In the genomic region with DNA sequence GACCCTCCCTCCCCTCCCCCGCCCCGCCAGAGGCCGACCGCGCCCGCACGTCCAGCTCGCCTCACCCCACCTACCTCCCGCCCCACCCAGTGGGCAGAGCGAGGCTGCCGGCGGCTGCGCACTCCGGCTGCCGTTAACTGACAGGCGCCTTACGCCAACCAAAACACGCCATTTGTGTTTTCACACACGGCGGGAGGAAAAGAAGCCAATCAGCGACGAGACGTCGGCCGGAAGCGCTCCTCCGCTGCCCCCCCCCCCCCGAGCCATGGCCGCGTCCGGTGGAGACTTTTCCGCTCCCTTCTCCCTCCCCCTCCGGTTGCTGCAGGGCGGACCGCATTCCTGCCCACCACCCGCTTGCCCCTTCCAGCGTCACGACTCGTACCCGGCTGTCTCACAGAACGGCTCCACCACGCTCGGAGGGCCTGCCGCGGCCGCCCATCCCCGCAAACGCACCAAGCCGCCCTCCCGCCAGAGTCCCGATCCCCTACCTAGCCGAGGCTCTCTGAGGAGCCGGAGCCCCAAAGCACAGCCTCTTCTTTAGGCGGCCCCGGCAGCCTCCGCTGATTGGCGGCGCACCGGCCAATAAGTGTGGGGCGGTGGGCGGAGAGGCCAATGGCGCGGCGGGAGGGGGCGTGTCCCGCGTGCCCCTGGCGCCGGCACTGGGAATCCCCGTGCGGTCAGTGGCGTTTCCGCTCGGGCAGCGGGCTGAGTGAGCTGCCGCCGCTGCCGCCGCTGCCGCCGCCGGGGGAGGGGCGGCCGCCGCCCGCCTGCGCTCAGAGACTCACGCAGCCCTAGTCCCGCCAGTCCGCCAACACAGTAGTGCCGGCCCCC, we compare ENCODE assay signal across 8 mouse cellular contexts. TPM values are rescaled to one million over a fixed set of nuclear protein-coding genes. Genes with fewer than 3 reads are reported as not detected.
A peak's percentile ranks its signal among the peaks of the same experiment; 100 is the strongest.
DNase-seq lines count a peak whose midpoint lies in the region; ATAC-seq and TF ChIP-seq lines count a peak whose summit lies in the region.

A gene (plus strand): TSS at position 680 of the 831 bp plus-strand sequence.

- H3K4me3 ChIP-seq in E14TG2a.4 (replicated peaks; ENCODE audit: low read length), result peak within 1 kb of the TSS; percentile 98
- peak within 1 kb of the TSS; percentile 88 for H3K4me3 ChIP-seq in forebrain, embryonic 12.5 days (replicated peaks)
- peak within 1 kb of the TSS; percentile 78 for H3K4me3 ChIP-seq in heart, postnatal 0 days (ENCODE audit: low read depth, low read length)
- peak within 1 kb of the TSS; percentile 90 for H3K4me3 ChIP-seq in liver, embryonic 16.5 days (ENCODE audit: low read depth, low read length)
- H3K4me3 ChIP-seq in neural tube, embryonic 13.5 days, result peak within 1 kb of the TSS; percentile 97
- peak within 1 kb of the TSS; percentile 93 for H3K4me3 ChIP-seq in testis, adult 2 months (ENCODE audit: control insufficient read depth, low read depth, low read length)

- no peaks in the 10 kb centered on the region for H3K27me3 ChIP-seq in E14TG2a.4 (ENCODE audit: insufficient read depth, low read length)
- no peaks in the 10 kb centered on the region for H3K27me3 ChIP-seq in forebrain, embryonic 12.5 days
- no peaks in the 10 kb centered on the region for H3K27me3 ChIP-seq in heart, postnatal 0 days (ENCODE audit: control insufficient read depth, insufficient read depth, low read length)
- no peaks in the 10 kb centered on the region for H3K27me3 ChIP-seq in liver, embryonic 16.5 days (ENCODE audit: control insufficient read depth, insufficient read depth, low read depth, low read length)
- no peaks in the 10 kb centered on the region for H3K27me3 ChIP-seq in neural tube, embryonic 13.5 days
- H3K27me3 ChIP-seq in testis, adult 2 months (ENCODE audit: control insufficient read depth, insufficient read depth, low read length), result no peaks in the 10 kb centered on the region

- no peak for TF ChIP-seq CTCF in E14TG2a.4 (conservative IDR thresholded peaks at IDR 0.05; ENCODE audit: low read length)
- TF ChIP-seq CTCF in heart, postnatal 0 days (IDR thresholded peaks at IDR 0.05; ENCODE audit: low read depth), result no peak
- no peak for TF ChIP-seq CTCF in testis, adult 2 months (IDR thresholded peaks at IDR 0.05; ENCODE audit: control insufficient read depth, insufficient read depth, insufficient replicate concordance, low read depth, low read length)

- peak; percentile 44 for TF ChIP-seq EP300 in heart, postnatal 0 days (IDR thresholded peaks at IDR 0.05; ENCODE audit: low read depth)

- peaks cover 30% of the 10 kb centered on the region for H3K36me3 ChIP-seq in E14TG2a.4 (ENCODE audit: insufficient read depth, low read length)
- no peaks in the 10 kb centered on the region; the same call in 1 of the 2 replicates for H3K36me3 ChIP-seq in forebrain, embryonic 12.5 days (replicated peaks)
- H3K36me3 ChIP-seq in heart, postnatal 0 days (replicated peaks; ENCODE audit: control insufficient read depth, insufficient read depth, low read length), result no peaks in the 10 kb centered on the region
- no peaks in the 10 kb centered on the region for H3K36me3 ChIP-seq in liver, embryonic 16.5 days (ENCODE audit: control insufficient read depth, insufficient read depth)
- no peaks in the 10 kb centered on the region for H3K36me3 ChIP-seq in neural tube, embryonic 13.5 days
- H3K36me3 ChIP-seq in testis, adult 2 months (ENCODE audit: control insufficient read depth, insufficient read depth, low read length), result no peaks in the 10 kb centered on the region

- H3K4me1 ChIP-seq in E14TG2a.4 (replicated peaks; ENCODE audit: low read depth, low read length), result peaks cover 71% of the 10 kb centered on the region
- peaks cover 40% of the 10 kb centered on the region for H3K4me1 ChIP-seq in forebrain, embryonic 12.5 days
- peaks cover 30% of the 10 kb centered on the region; the same call in 1 of the 2 replicates for H3K4me1 ChIP-seq in heart, postnatal 0 days (ENCODE audit: control insufficient read depth, insufficient read depth)
- H3K4me1 ChIP-seq in liver, embryonic 16.5 days (ENCODE audit: control insufficient read depth, low read depth, low read length), result peaks cover 28% of the 10 kb centered on the region
- peaks cover 53% of the 10 kb centered on the region for H3K4me1 ChIP-seq in neural tube, embryonic 13.5 days (replicated peaks)
- no peaks in the 10 kb centered on the region for H3K4me1 ChIP-seq in testis, adult 2 months (ENCODE audit: control insufficient read depth, insufficient read depth, low read length)

- peak; percentile 94 for DNase-seq in c-Kit-positive CD71-positive TER-119-positive erythroid progenitor cells, embryonic 14.5 days (ENCODE audit: low spot score)
- peak; percentile 95 for DNase-seq in heart, postnatal 0 days (ENCODE audit: low spot score)
- peak; percentile 99 for DNase-seq in kidney, postnatal 4 days

- peak within 1 kb of the TSS; percentile 100 for H3K27ac ChIP-seq in forebrain, embryonic 12.5 days
- peak within 1 kb of the TSS; percentile 100 for H3K27ac ChIP-seq in heart, postnatal 0 days (ENCODE audit: low read depth)
- peak within 1 kb of the TSS; percentile 100 for H3K27ac ChIP-seq in liver, embryonic 16.5 days (ENCODE audit: low read length)
- H3K27ac ChIP-seq in neural tube, embryonic 13.5 days (replicated peaks), result peak within 1 kb of the TSS; percentile 100
- H3K27ac ChIP-seq in testis, adult 2 months (ENCODE audit: control insufficient read depth, insufficient read depth, low read depth, low read length), result peak within 1 kb of the TSS; percentile 98

- TF ChIP-seq POLR2A in testis, adult 2 months (IDR thresholded peaks at IDR 0.05; ENCODE audit: control insufficient read depth, low read depth, low read length), result peak; percentile 93

- peak within 1 kb of the TSS; percentile 98 for H3K9ac ChIP-seq in forebrain, embryonic 12.5 days
- H3K9ac ChIP-seq in heart, postnatal 0 days (replicated peaks; ENCODE audit: low read depth, low read length), result peak within 1 kb of the TSS; percentile 99
- H3K9ac ChIP-seq in liver, embryonic 16.5 days (ENCODE audit: low read depth, low read length), result peak within 1 kb of the TSS; percentile 98
- peak within 1 kb of the TSS; percentile 99 for H3K9ac ChIP-seq in neural tube, embryonic 13.5 days

- under 1% methylated on average over 56 of the region's 91 CpGs for WGBS in forebrain, embryonic 12.5 days
- 1% methylated on average over 57 of the region's 91 CpGs for WGBS in heart, postnatal 0 days
- WGBS in liver, embryonic 16.5 days (ENCODE audit: insufficient replicate concordance), result under 1% methylated on average over 79 of the region's 91 CpGs
- under 1% methylated on average over 66 of the region's 91 CpGs for WGBS in neural tube, embryonic 13.5 days

- peak; percentile 94 for ATAC-seq in forebrain, embryonic 12.5 days (ENCODE audit: low FRiP score)
- ATAC-seq in heart, postnatal 0 days (ENCODE audit: insufficient read depth, low read depth), result peak; percentile 87
- ATAC-seq in liver, embryonic 16.5 days (ENCODE audit: low read depth), result peak; percentile 84
- ATAC-seq in neural tube, embryonic 13.5 days (ENCODE audit: low read depth), result peak; percentile 94

- H3K4me2 ChIP-seq in forebrain, embryonic 12.5 days, result peak within 1 kb of the TSS; percentile 92
- peak within 1 kb of the TSS; percentile 92 for H3K4me2 ChIP-seq in heart, postnatal 0 days (ENCODE audit: low read depth, low read length)
- H3K4me2 ChIP-seq in liver, embryonic 16.5 days (ENCODE audit: low read depth, low read length), result peak within 1 kb of the TSS; percentile 77
- H3K4me2 ChIP-seq in neural tube, embryonic 13.5 days, result peak within 1 kb of the TSS; percentile 99

- H3K9me3 ChIP-seq in E14TG2a.4 (ENCODE audit: low read length), result no peaks in the 10 kb centered on the region
- H3K9me3 ChIP-seq in forebrain, embryonic 12.5 days, result no peaks in the 10 kb centered on the region
- H3K9me3 ChIP-seq in heart, postnatal 0 days (replicated peaks; ENCODE audit: control insufficient read depth, low read length), result no peaks in the 10 kb centered on the region
- H3K9me3 ChIP-seq in liver, embryonic 16.5 days (replicated peaks; ENCODE audit: control insufficient read depth, low read length), result no peaks in the 10 kb centered on the region
- H3K9me3 ChIP-seq in neural tube, embryonic 13.5 days, result no peaks in the 10 kb centered on the region

RNA-seq across cellular contexts. Expression of the gene that starts here (rescaled TPM):
- 63.9 and 64.1 TPM in 2 replicates for polyA plus RNA-seq in forebrain, embryonic 12.5 days (2016; fragmentation: Nextera tagmentation; extraction: Ambion mirVana)
- total RNA-seq in heart, postnatal 0 days (2014; rRNA removed; ENCODE audit: low replicate concordance), result 55.0 and 62.3 TPM in 2 replicates
- polyA plus RNA-seq in heart, postnatal 0 days (2015; fragmentation: Nextera tagmentation; extraction: Ambion mirVana), result 27.5 and 28.1 TPM in 2 replicates
- polyA plus RNA-seq in liver, embryonic 16.5 days (2015; fragmentation: Nextera tagmentation; extraction: Ambion mirVana), result 18.4 and 20.1 TPM in 2 replicates
- polyA plus RNA-seq in neural tube, embryonic 13.5 days (2015; fragmentation: Nextera tagmentation; extraction: Ambion mirVana), result 50.3 and 54.0 TPM in 2 replicates
- 21.3 TPM in 2 replicates for polyA plus RNA-seq in testis, adult 2 months (2012; rRNA removed)

Comparison
In these comparisons a context has a peak if more than half of its experiments do, and no peak if none do; other contexts are left out.
1. Peak in every context shown above with its lines: DNase-seq, ATAC-seq, H3K4me3 ChIP-seq and H3K27ac ChIP-seq.